ENCODE assay signal across 7 mouse cellular contexts in genomic region chr10:74925324-74925723, GRCm38 (mm10). TPM values are rescaled to one million over a fixed set of nuclear protein-coding genes. Genes with fewer than 3 reads are reported as not detected.
DNase-seq lines count a peak whose midpoint lies in the region; ATAC-seq lines count a peak whose summit lies in the region.

No protein-coding gene starts in this region.

- H3K27me3 ChIP-seq in forebrain, embryonic 15.5 days: no peaks in the 10 kb centered on the region

- H3K4me2 ChIP-seq in forebrain, embryonic 15.5 days (replicated peaks): peak overlapping the region; percentile 39

- H3K9me3 ChIP-seq in forebrain, embryonic 15.5 days: no peaks in the 10 kb centered on the region

- intact Hi-C loops in left cerebral cortex, postnatal 14 days (cut with DNase I): no loop called here

- no peak overlapping the region for H3K9ac ChIP-seq in forebrain, embryonic 15.5 days (replicated peaks)

- H3K4me1 ChIP-seq in forebrain, embryonic 15.5 days: peaks cover 9% of the 10 kb centered on the region

- H3K27ac ChIP-seq in forebrain, embryonic 15.5 days (replicated peaks): no peak overlapping the region

- H3K4me3 ChIP-seq in forebrain, embryonic 15.5 days: peak overlapping the region; percentile 26

- DNase-seq in R1 (ENCODE audit: low read depth, low spot score): peak; percentile 77
- DNase-seq in cerebellum, adult 11-12 months: peak; percentile 79
- DNase-seq in left cerebral cortex, postnatal 14 days (ENCODE audit: low spot score in 2 of 2): peak; percentile 78 to 90
- DNase-seq in right cerebral cortex, postnatal 36 days (ENCODE audit: low spot score in 2 of 2): peak; percentile 66 to 72

- ATAC-seq in forebrain, embryonic 15.5 days (replicated peaks): no peak
- ATAC-seq in inflammation-experienced regulatory T-cells, adult 6 months: peak; percentile 19
- peak; percentile 36; the same call in 1 of the 2 replicates for ATAC-seq in megakaryocyte, adult 5-6 weeks (ENCODE audit: poor library complexity, severe bottlenecking)

- 13% methylated on average over 21 of the region's 21 CpGs for WGBS in forebrain, embryonic 15.5 days

- no peaks in the 10 kb centered on the region for H3K36me3 ChIP-seq in forebrain, embryonic 15.5 days

RNA-seq across cellular contexts. Expression of gene Gnaz, which starts 41.7 kb away (rescaled TPM):
- polyA plus RNA-seq in forebrain, embryonic 15.5 days (2015; fragmentation: Nextera tagmentation; extraction: Ambion mirVana): 40.9 and 44.9 TPM in 2 replicates
- not detected for polyA plus RNA-seq in inflammation-experienced regulatory T-cells, adult 6 months (2017; shearing (Covaris generic))
- total RNA-seq in left cerebral cortex, postnatal 14 days (2021): 100 to 1,000 TPM; 159 to 164 TPM
- total RNA-seq in megakaryocyte, adult 5-6 weeks (2015): 0.11 TPM in 1 of 2 replicates, not detected in the other
- total RNA-seq in megakaryocyte, adult 5-6 weeks (2017): 0.18 TPM in 1 of 2 replicates, not detected in the other

Comparison
In these comparisons a context has a peak if more than half of its experiments do, and no peak if none do; other contexts are left out.
1. RNA of gene Gnaz, which starts 41.7 kb away (total RNA-seq): 159 to 164 TPM in left cerebral cortex, postnatal 14 days; 0.11 to 0.18 TPM in megakaryocyte, adult 5-6 weeks; every median in the first group is over 100 times any median in the second.
2. Peak in every context shown above with its lines, with median percentiles within 50 percentile points of each other: DNase-seq.